Mouse (Mus musculus): Measurements from ENCODE around the gene Adssl1. TPM values are rescaled to one million over a fixed set of nuclear protein-coding genes. Genes with fewer than 3 reads are reported as not detected.

Gene Adssl1
- polyA plus RNA-seq, 1 experiment from 2014 or later, result 3.3 TPM

GRCm38 (mm10) chr12:112665881-112666544 is 46.2 kb downstream of the Adssl1 start:
- peak overlapping the region; percentile 93 for H3K27ac ChIP-seq
- H3K4me3 ChIP-seq, result no peak overlapping the region
- no peaks in the 10 kb centered on the region for H3K27me3 ChIP-seq
- H3K9me3 ChIP-seq (replicated peaks), result no peaks in the 10 kb centered on the region
- peaks cover 86% of the 10 kb centered on the region for H3K4me1 ChIP-seq
- 90% methylated on average over 9 of the region's 9 CpGs for WGBS
- H3K4me2 ChIP-seq (replicated peaks), result 0 out of 2 replicates have a peak overlapping the region, but pooled peaks have one; percentile 9
- ATAC-seq (ENCODE audit: low FRiP score), result no peak
- 0 out of 2 replicates have a peak overlapping the region, but pooled peaks have one; percentile 8 for H3K9ac ChIP-seq
- peaks cover 64% of the 10 kb centered on the region for H3K36me3 ChIP-seq

- no peak overlapping the region for H3K4me3 ChIP-seq
- peaks cover 57% of the 10 kb centered on the region for H3K36me3 ChIP-seq
Observed at GRCm38 (mm10) chr12:112667619-112668297, 47.9 kb downstream of the Adssl1 start.

GRCm38 (mm10) chr12:112670718-112671393 is 51.0 kb downstream of the Adssl1 start:
- ATAC-seq (ENCODE audit: low FRiP score), result no peak
- no peaks in the 10 kb centered on the region for H3K27me3 ChIP-seq
- H3K4me3 ChIP-seq, result no peak overlapping the region
- no peaks in the 10 kb centered on the region for H3K9me3 ChIP-seq (replicated peaks)
- H3K9ac ChIP-seq, result peak overlapping the region; percentile 55
- H3K27ac ChIP-seq, result peak overlapping the region; percentile 57; the same call in 1 of the 2 replicates
- peak overlapping the region; percentile 91 for H3K4me2 ChIP-seq (replicated peaks)
- H3K4me1 ChIP-seq, result peaks cover 72% of the 10 kb centered on the region
- peaks cover 54% of the 10 kb centered on the region for H3K36me3 ChIP-seq
- WGBS, result 46% methylated on average over 9 of the region's 9 CpGs

More at GRCm38 (mm10) chr12:112667619-112668297, 47.9 kb downstream of the Adssl1 start:
- ATAC-seq (ENCODE audit: low FRiP score), result no peak
- 88% methylated on average over 10 of the region's 10 CpGs for WGBS
- no peak overlapping the region for H3K4me2 ChIP-seq (replicated peaks)
- H3K27me3 ChIP-seq, result no peaks in the 10 kb centered on the region
- peak overlapping the region; percentile 93 for H3K27ac ChIP-seq
- H3K9ac ChIP-seq, result peak overlapping the region; percentile 18; the same call in 1 of the 2 replicates
- no peaks in the 10 kb centered on the region for H3K9me3 ChIP-seq (replicated peaks)
- peaks cover 86% of the 10 kb centered on the region for H3K4me1 ChIP-seq

GRCm38 (mm10) chr12:112671891-112672290 is 52.0 kb downstream of the Adssl1 start:
- peak overlapping the region; percentile 99; the same call in 1 of the 2 replicates for H3K4me3 ChIP-seq
- peak overlapping the region; percentile 91 for H3K4me2 ChIP-seq (replicated peaks)
- H3K27me3 ChIP-seq, result no peaks in the 10 kb centered on the region
- H3K4me1 ChIP-seq, result peaks cover 62% of the 10 kb centered on the region
- no peaks in the 10 kb centered on the region for H3K9me3 ChIP-seq (replicated peaks)
- H3K36me3 ChIP-seq, result peaks cover 44% of the 10 kb centered on the region
- 75% methylated on average over 7 of the region's 7 CpGs for WGBS
- H3K9ac ChIP-seq, result peak overlapping the region; percentile 100; the same call in 1 of the 2 replicates
- ATAC-seq (ENCODE audit: low FRiP score), result no peak
- H3K27ac ChIP-seq, result no peak overlapping the region

GRCm38 (mm10) chr12:112672744-112673575 is 53.1 kb downstream of the Adssl1 start:
- H3K9me3 ChIP-seq (replicated peaks), result no peaks in the 10 kb centered on the region
- peaks cover 34% of the 10 kb centered on the region for H3K36me3 ChIP-seq
- H3K4me2 ChIP-seq (replicated peaks), result peak overlapping the region; percentile 91
- peak overlapping the region; percentile 99 for H3K4me3 ChIP-seq
- H3K27me3 ChIP-seq, result peaks cover 9% of the 10 kb centered on the region
- H3K9ac ChIP-seq, result peak overlapping the region; percentile 100
- peak; percentile 39; the same call in 1 of the 2 replicates for ATAC-seq (ENCODE audit: low FRiP score)
- 5% methylated on average over 21 of the region's 21 CpGs for WGBS
- peaks cover 53% of the 10 kb centered on the region for H3K4me1 ChIP-seq
- peak overlapping the region; percentile 96 for H3K27ac ChIP-seq

GRCm38 (mm10) chr12:112673576-112674091 is 53.8 kb downstream of the Adssl1 start:
- Histone ChIP-seq H3K4me3 (peak overlapping the region; percentile 99), H3K4me2 (replicated peaks) (peak overlapping the region; percentile 91), H3K9ac (peak overlapping the region; percentile 100), H3K36me3 (peaks cover 27% of the 10 kb centered on the region), H3K27me3 (peaks cover 16% of the 10 kb centered on the region), H3K9me3 (replicated peaks) (no peaks in the 10 kb centered on the region), H3K4me1 (peaks cover 55% of the 10 kb centered on the region), H3K27ac (peak overlapping the region; percentile 96)
- WGBS, result 0% methylated on average over 58 of the region's 68 CpGs
- ATAC-seq (ENCODE audit: low FRiP score), result peak; percentile 13; the same call in 1 of the 2 replicates

GRCm38 (mm10) chr12:112674132-112675011 is 54.5 kb downstream of the Adssl1 start, which contains the start of gene Akt1:
Gene Akt1 (minus strand): TSS chr12:112674884.
- ATAC-seq (ENCODE audit: low FRiP score), result peak; percentile 5; the same call in 1 of the 2 replicates
- WGBS, result under 1% methylated on average over 62 of the region's 70 CpGs

GRCm38 (mm10) chr12:112675245-112676035 is 55.6 kb downstream of the Adssl1 start:
- Histone ChIP-seq H3K4me2 (replicated peaks) (peak overlapping the region; percentile 91), H3K36me3 (peaks cover 9% of the 10 kb centered on the region), H3K9ac (0 out of 2 replicates have a peak overlapping the region, but pooled peaks have one; percentile 100), H3K27me3 (peaks cover 34% of the 10 kb centered on the region), H3K4me1 (peaks cover 60% of the 10 kb centered on the region), H3K4me3 (peak overlapping the region; percentile 99), H3K9me3 (replicated peaks) (no peaks in the 10 kb centered on the region), H3K27ac (peak overlapping the region; percentile 96)
- WGBS, result 17% methylated on average over 18 of the region's 18 CpGs
- peak; percentile 40 for ATAC-seq (ENCODE audit: low FRiP score)

More at GRCm38 (mm10) chr12:112674132-112675011, 54.5 kb downstream of the Adssl1 start, which contains the start of gene Akt1:
- Histone ChIP-seq H3K27ac (peak within 1 kb of the TSS; percentile 96), H3K4me2 (replicated peaks) (peak within 1 kb of the TSS; percentile 91), H3K9ac (peak within 1 kb of the TSS; percentile 100), H3K9me3 (replicated peaks) (no peaks in the 10 kb centered on the region), H3K27me3 (peaks cover 24% of the 10 kb centered on the region), H3K36me3 (peaks cover 20% of the 10 kb centered on the region), H3K4me1 (peaks cover 60% of the 10 kb centered on the region), H3K4me3 (peak within 1 kb of the TSS; percentile 99)

- Histone ChIP-seq H3K9ac (no peak overlapping the region), H3K27me3 (peaks cover 51% of the 10 kb centered on the region), H3K36me3 (no peaks in the 10 kb centered on the region), H3K9me3 (replicated peaks) (no peaks in the 10 kb centered on the region), H3K4me1 (peaks cover 45% of the 10 kb centered on the region), H3K4me3 (no peak overlapping the region), H3K27ac (no peak overlapping the region), H3K4me2 (replicated peaks) (no peak overlapping the region)
- no peak for ATAC-seq (ENCODE audit: low FRiP score)
- WGBS, result 63% methylated on average over 5 of the region's 5 CpGs
Observed at GRCm38 (mm10) chr12:112677076-112677475, 57.2 kb downstream of the Adssl1 start.
